In genomic region chr13:109233911-109234613, GRCm38 (mm10) we compare ENCODE assay signal across 15 mouse cellular contexts.
DNase-seq lines count a peak whose midpoint lies in the region; ATAC-seq and TF ChIP-seq lines count a peak whose summit lies in the region.
"Had no signal": no experiment of that assay in that cellular context is flagged by ENCODE, and none has a peak within 500 bp of the region (broad histone marks: within the 10 kb centered on the region; RNA-seq: fewer than 3 reads in every experiment).

No protein-coding gene starts in this region.

- WGBS in forebrain, postnatal 0 days, result 41% methylated on average over 5 of the region's 5 CpGs
- WGBS in forebrain, embryonic 13.5 days, result 63% methylated on average over 5 of the region's 5 CpGs
- 49% methylated on average over 5 of the region's 5 CpGs for WGBS in kidney, embryonic 15.5 days
- 38% methylated on average over 5 of the region's 5 CpGs for WGBS in limb, embryonic 10.5 days
- 55% methylated on average over 5 of the region's 5 CpGs for WGBS in hindbrain, embryonic 16.5 days

- ATAC-seq in forebrain, postnatal 0 days, result peak; percentile 65; the same call in 1 of the 2 replicates
- ATAC-seq in forebrain, embryonic 13.5 days, result no peak
- ATAC-seq in kidney, embryonic 15.5 days (replicated peaks; ENCODE audit: low FRiP score), result 0 out of 2 replicates have a peak, but pooled peaks have one; percentile 27
- no peak for ATAC-seq in hindbrain, embryonic 16.5 days

- H3K9ac ChIP-seq in forebrain, postnatal 0 days, result no peak overlapping the region
- no peak overlapping the region for H3K9ac ChIP-seq in forebrain, embryonic 13.5 days
- H3K9ac ChIP-seq in kidney, embryonic 15.5 days, result no peak overlapping the region
- H3K9ac ChIP-seq in hindbrain, embryonic 16.5 days (ENCODE audit: low read depth, low read length), result no peak overlapping the region
- H3K9ac ChIP-seq: liver, embryonic 14.5 days; midbrain, embryonic 12.5 days had no signal

- no peaks in the 10 kb centered on the region for H3K4me1 ChIP-seq in forebrain, postnatal 0 days (ENCODE audit: insufficient read depth)
- H3K4me1 ChIP-seq in forebrain, embryonic 13.5 days, result 0 out of 2 replicates have a peak, but pooled peaks cover 5% of the 10 kb centered on the region
- peaks cover 37% of the 10 kb centered on the region for H3K4me1 ChIP-seq in kidney, embryonic 15.5 days
- peaks cover 48% of the 10 kb centered on the region for H3K4me1 ChIP-seq in limb, embryonic 10.5 days
- peaks cover 5% of the 10 kb centered on the region; the same call in 1 of the 2 replicates for H3K4me1 ChIP-seq in hindbrain, embryonic 16.5 days (ENCODE audit: control insufficient read depth, insufficient read depth, low read depth, low read length)

- H3K4me3 ChIP-seq in forebrain, postnatal 0 days (ENCODE audit: low read depth, low read length), result no peak overlapping the region
- no peak overlapping the region for H3K4me3 ChIP-seq in forebrain, embryonic 13.5 days
- no peak overlapping the region for H3K4me3 ChIP-seq in kidney, embryonic 15.5 days (replicated peaks)
- no peak overlapping the region for H3K4me3 ChIP-seq in limb, embryonic 10.5 days
- no peak overlapping the region for H3K4me3 ChIP-seq in hindbrain, embryonic 16.5 days (ENCODE audit: low read length)
- H3K4me3 ChIP-seq: erythroblast, embryonic 14.5 days; midbrain, embryonic 12.5 days had no signal

- no peak for TF ChIP-seq CTCF in forebrain, postnatal 0 days (IDR thresholded peaks at IDR 0.05; ENCODE audit: low read depth)

- no peaks in the 10 kb centered on the region for H3K36me3 ChIP-seq in forebrain, postnatal 0 days (ENCODE audit: insufficient read depth)
- no peaks in the 10 kb centered on the region for H3K36me3 ChIP-seq in forebrain, embryonic 13.5 days (ENCODE audit: poor library complexity, severe bottlenecking)
- H3K36me3 ChIP-seq in kidney, embryonic 15.5 days, result no peaks in the 10 kb centered on the region
- H3K36me3 ChIP-seq in limb, embryonic 10.5 days, result no peaks in the 10 kb centered on the region
- no peaks in the 10 kb centered on the region for H3K36me3 ChIP-seq in hindbrain, embryonic 16.5 days (ENCODE audit: control insufficient read depth, insufficient read depth, low read length)
- H3K36me3 ChIP-seq: midbrain, embryonic 12.5 days had no signal

- H3K4me2 ChIP-seq in forebrain, postnatal 0 days (ENCODE audit: low read depth), result no peak overlapping the region
- no peak overlapping the region for H3K4me2 ChIP-seq in forebrain, embryonic 13.5 days
- H3K4me2 ChIP-seq in kidney, embryonic 15.5 days, result no peak overlapping the region
- H3K4me2 ChIP-seq in hindbrain, embryonic 16.5 days (ENCODE audit: low read length), result no peak overlapping the region
- H3K4me2 ChIP-seq: midbrain, embryonic 12.5 days had no signal

- no peaks in the 10 kb centered on the region for H3K27me3 ChIP-seq in forebrain, postnatal 0 days (ENCODE audit: insufficient read depth, low read length)
- H3K27me3 ChIP-seq in forebrain, embryonic 13.5 days, result no peaks in the 10 kb centered on the region
- H3K27me3 ChIP-seq in kidney, embryonic 15.5 days, result no peaks in the 10 kb centered on the region
- H3K27me3 ChIP-seq in limb, embryonic 10.5 days (ENCODE audit: low read depth, poor library complexity, severe bottlenecking), result no peaks in the 10 kb centered on the region
- no peaks in the 10 kb centered on the region for H3K27me3 ChIP-seq in hindbrain, embryonic 16.5 days (replicated peaks; ENCODE audit: control insufficient read depth, insufficient read depth, low read length)
- H3K27me3 ChIP-seq: midbrain, embryonic 12.5 days had no signal

- no peaks in the 10 kb centered on the region for H3K9me3 ChIP-seq in forebrain, postnatal 0 days (ENCODE audit: low read length)
- H3K9me3 ChIP-seq in forebrain, embryonic 13.5 days (replicated peaks), result no peaks in the 10 kb centered on the region
- no peaks in the 10 kb centered on the region for H3K9me3 ChIP-seq in kidney, embryonic 15.5 days (replicated peaks)
- no peaks in the 10 kb centered on the region for H3K9me3 ChIP-seq in limb, embryonic 10.5 days (replicated peaks)
- H3K9me3 ChIP-seq in hindbrain, embryonic 16.5 days (ENCODE audit: control insufficient read depth, low read length), result no peaks in the 10 kb centered on the region
- H3K9me3 ChIP-seq: midbrain, embryonic 12.5 days had no signal

- peak overlapping the region; percentile 9; the same call in 1 of the 2 replicates for H3K27ac ChIP-seq in forebrain, postnatal 0 days (ENCODE audit: low read depth, low read length)
- no peak overlapping the region for H3K27ac ChIP-seq in forebrain, embryonic 13.5 days
- H3K27ac ChIP-seq in kidney, embryonic 15.5 days, result peak overlapping the region; percentile 54
- peak overlapping the region; percentile 76 for H3K27ac ChIP-seq in limb, embryonic 10.5 days
- no peak overlapping the region for H3K27ac ChIP-seq in hindbrain, embryonic 16.5 days (ENCODE audit: low read depth, low read length)
- H3K27ac ChIP-seq: liver, embryonic 14.5 days; midbrain, embryonic 12.5 days had no signal

- DNase-seq in forebrain, postnatal 0 days, result peak; percentile 82
- DNase-seq in kidney, postnatal 10 days, result no peak
- DNase-seq in Muller cell, postnatal 12 days (ENCODE audit: inconsistent ontology term), result peak; percentile 57
- no peak for DNase-seq in limb, embryonic 10.5 days (ENCODE audit: low spot score)
- DNase-seq in adrenal gland, postnatal 10 days, result no peak
- DNase-seq: adrenal gland, adult 2 months; cerebellum, adult 11 months; gastrocnemius, postnatal 10 days; kidney, postnatal 36 days had no signal

Comparison
In these comparisons a context has a peak if more than half of its experiments do, and no peak if none do; other contexts are left out.
1. ATAC-seq: peak in forebrain, postnatal 0 days (single experiment) and kidney, embryonic 15.5 days (single experiment); none in forebrain, embryonic 13.5 days (single experiment) and hindbrain, embryonic 16.5 days (single experiment).
2. H3K27ac ChIP-seq: peak in forebrain, postnatal 0 days (single experiment), kidney, embryonic 15.5 days (single experiment) and limb, embryonic 10.5 days (single experiment); none in forebrain, embryonic 13.5 days (single experiment) and hindbrain, embryonic 16.5 days (single experiment).
3. DNase-seq: peak in forebrain, postnatal 0 days (single experiment) and Muller cell, postnatal 12 days (single experiment); none in kidney, postnatal 10 days (single experiment), limb, embryonic 10.5 days (single experiment) and adrenal gland, postnatal 10 days (single experiment).